Mouse (Mus musculus): ENCODE measurements around the gene Mybpc2. TPM values are rescaled to one million over a fixed set of nuclear protein-coding genes. Genes with fewer than 3 reads are reported as not detected.

Mybpc2 gene
- polyA plus RNA-seq, 1 experiment, result 4.7 TPM

DNA sequence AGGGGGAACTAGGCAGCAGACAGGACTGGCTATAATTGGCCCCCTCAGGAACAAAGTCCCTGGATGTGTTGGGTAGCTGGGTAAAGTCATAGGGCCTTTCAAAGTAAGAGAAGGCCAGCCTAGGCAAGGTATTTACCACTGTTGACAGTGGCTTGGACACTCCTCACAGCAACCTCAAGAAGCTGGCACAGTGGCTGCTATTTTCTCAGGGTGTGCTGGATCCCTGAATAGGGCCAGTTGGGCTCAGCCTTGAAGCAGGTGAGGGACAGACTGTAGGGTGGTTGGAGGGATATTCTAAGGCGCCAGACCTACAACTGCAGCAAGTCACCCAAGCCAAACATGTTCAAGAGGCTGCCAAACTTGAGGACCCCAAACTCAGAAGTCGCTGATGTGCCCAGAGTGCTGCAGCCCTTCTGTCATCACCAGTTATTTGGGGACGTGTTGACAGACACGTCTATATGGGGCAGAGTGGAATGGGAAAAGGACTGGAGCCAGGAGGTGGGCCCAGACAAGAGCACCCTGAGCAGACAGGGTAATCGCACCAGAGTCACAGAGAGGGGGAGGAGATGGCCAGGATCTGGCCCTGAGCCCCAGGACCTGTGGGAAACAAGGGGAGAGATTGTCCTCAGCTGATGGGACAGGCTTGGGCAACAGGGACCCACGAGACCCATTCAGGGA, 52.4 kb downstream of the Mybpc2 start:
- Histone ChIP-seq H3K4me3 (no peak overlapping the region), H3K4me2 (ENCODE audit: low read depth) (no peak overlapping the region), H3K79me2 (ENCODE audit: control insufficient read depth, insufficient read depth) (no peaks in the 10 kb centered on the region), H3K36me3 (ENCODE audit: control insufficient read depth, insufficient read depth) (no peaks in the 10 kb centered on the region), H3ac (ENCODE audit: control insufficient read depth, insufficient read length) (no peak overlapping the region), H3K27me3 (ENCODE audit: control insufficient read depth, insufficient read depth, insufficient read length) (no peaks in the 10 kb centered on the region)
- TF ChIP-seq MAX (IDR thresholded peaks at IDR 0.05; ENCODE audit: low read depth) (no peak), MYOD1 (IDR thresholded peaks at IDR 0.05; ENCODE audit: control insufficient read depth in 1 of 3, insufficient read length in 2 of 3, low read depth in 2 of 3) (peak in 1 of 3 experiments; percentile 68), POLR2A (IDR thresholded peaks at IDR 0.05; ENCODE audit: insufficient read length, low read depth) (no peak), POLR2AphosphoS2 (IDR thresholded peaks at IDR 0.05; ENCODE audit: insufficient read length, low read depth) (peak; percentile 82), MYOG (IDR thresholded peaks at IDR 0.05; ENCODE audit: control insufficient read depth in 1 of 3, insufficient read depth in 1 of 3, insufficient read length in 2 of 3, low read depth in 2 of 3) (peak in 1 of 3 experiments; percentile 51)

- Histone ChIP-seq H3K4me3 (no peak overlapping the region), H3ac (ENCODE audit: control insufficient read depth, insufficient read length) (no peak overlapping the region), H3K27me3 (ENCODE audit: control insufficient read depth, insufficient read depth, insufficient read length) (no peaks in the 10 kb centered on the region), H3K36me3 (ENCODE audit: control insufficient read depth, insufficient read depth) (no peaks in the 10 kb centered on the region), H3K79me2 (ENCODE audit: control insufficient read depth, insufficient read depth) (no peaks in the 10 kb centered on the region), H3K4me2 (ENCODE audit: low read depth) (peak overlapping the region; percentile 34)
- no peak for TF ChIP-seq E2F4 (IDR thresholded peaks at IDR 0.05; ENCODE audit: insufficient read depth)
- TF ChIP-seq POLR2AphosphoS2 (IDR thresholded peaks at IDR 0.05; ENCODE audit: insufficient read length, low read depth), result peak; percentile 60
- TF ChIP-seq REST (IDR thresholded peaks at IDR 0.05; ENCODE audit: insufficient read depth, insufficient read length), result no peak
- TF ChIP-seq TCF12 (IDR thresholded peaks at IDR 0.05; ENCODE audit: insufficient read depth, poor library complexity, severe bottlenecking), result no peak
- TF ChIP-seq TCF3 (IDR thresholded peaks at IDR 0.05; ENCODE audit: insufficient read length, low read depth), result no peak
- TF ChIP-seq CEBPB (IDR thresholded peaks at IDR 0.05; ENCODE audit: insufficient read depth, poor library complexity, severe bottlenecking), result no peak
- no peak for TF ChIP-seq MAX (IDR thresholded peaks at IDR 0.05; ENCODE audit: low read depth)
- no peak for TF ChIP-seq SRF (IDR thresholded peaks at IDR 0.05; ENCODE audit: control insufficient read depth, insufficient read length, low read depth)
- peak; percentile 38 for TF ChIP-seq POLR2A (IDR thresholded peaks at IDR 0.05; ENCODE audit: insufficient read length, low read depth)
- TF ChIP-seq USF1 (IDR thresholded peaks at IDR 0.05; ENCODE audit: low read depth), result no peak
- peak in 2 of 3 experiments; percentile 9 to 56 for TF ChIP-seq MYOD1 (IDR thresholded peaks at IDR 0.05; ENCODE audit: control insufficient read depth in 1 of 3, insufficient read length in 2 of 3, low read depth in 2 of 3)
- TF ChIP-seq MYOG (IDR thresholded peaks at IDR 0.05; ENCODE audit: control insufficient read depth in 1 of 3, insufficient read depth in 1 of 3, insufficient read length in 2 of 3, low read depth in 2 of 3), result peak in 1 of 3 experiments; percentile 67
These were observed 53.5 kb downstream of the Mybpc2 start for GRCm38 (mm10) chr7:44470696-44471612.

DNA sequence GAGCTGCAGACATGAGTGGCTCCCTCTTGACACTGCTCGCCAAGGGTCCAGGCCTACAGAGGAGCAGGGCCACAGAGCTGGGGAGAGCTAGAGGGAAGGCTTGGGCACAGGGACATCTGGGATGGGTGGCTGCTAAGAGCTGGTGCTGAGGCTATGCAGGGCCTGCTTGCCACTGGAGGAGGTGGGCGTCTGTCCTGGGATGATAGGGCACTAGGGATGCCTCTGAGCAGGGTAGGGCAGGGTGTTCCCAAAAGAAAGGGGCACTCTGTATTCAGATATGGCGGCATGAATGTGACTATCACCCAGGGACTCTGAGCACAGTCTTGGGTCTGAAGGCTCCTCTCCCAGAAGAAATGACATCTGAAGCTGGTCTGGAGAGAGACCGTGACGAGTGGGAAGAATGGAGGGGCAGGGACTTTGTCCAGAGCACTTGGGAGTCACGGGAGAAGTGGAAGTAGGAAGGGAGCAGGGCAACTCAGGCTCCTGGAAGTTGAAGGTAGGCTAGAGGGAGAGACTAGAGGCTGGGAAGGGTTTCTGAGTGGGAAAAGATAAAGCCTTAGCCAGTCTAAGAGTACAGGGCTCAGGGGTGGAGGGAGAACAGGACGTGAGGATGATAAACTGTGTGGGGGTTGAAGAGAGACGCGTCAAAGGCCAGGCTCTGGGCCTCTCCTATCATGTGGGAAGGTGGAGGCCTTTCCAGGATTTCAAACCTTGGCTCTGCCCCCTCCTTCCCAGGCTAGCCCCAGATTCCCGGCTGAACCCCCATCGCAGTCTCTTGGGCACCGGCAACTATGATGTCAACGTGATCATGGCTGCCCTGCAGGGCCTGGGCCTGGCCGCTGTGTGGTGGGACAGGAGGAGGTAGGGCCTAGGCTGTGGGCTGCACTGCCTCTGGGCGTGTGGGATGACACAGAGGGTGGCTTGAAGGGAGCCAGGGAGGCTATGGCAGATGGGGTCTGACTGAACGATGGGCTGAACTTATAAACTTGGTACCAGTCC, 54.5 kb downstream of the Mybpc2 start:
- no peak for TF ChIP-seq MYOG (IDR thresholded peaks at IDR 0.05; ENCODE audit: control insufficient read depth in 1 of 3, insufficient read depth in 1 of 3, insufficient read length in 2 of 3, low read depth in 2 of 3)
- peak; percentile 25 for TF ChIP-seq POLR2A (IDR thresholded peaks at IDR 0.05; ENCODE audit: insufficient read length, low read depth)
- peak; percentile 40 for TF ChIP-seq POLR2AphosphoS2 (IDR thresholded peaks at IDR 0.05; ENCODE audit: insufficient read length, low read depth)
- no peaks in the 10 kb centered on the region for H3K27me3 ChIP-seq (ENCODE audit: control insufficient read depth, insufficient read depth, insufficient read length)
- H3K79me2 ChIP-seq (ENCODE audit: control insufficient read depth, insufficient read depth), result no peaks in the 10 kb centered on the region
- H3ac ChIP-seq (ENCODE audit: control insufficient read depth, insufficient read length), result no peak overlapping the region
- H3K36me3 ChIP-seq (ENCODE audit: control insufficient read depth, insufficient read depth), result no peaks in the 10 kb centered on the region
- H3K4me2 ChIP-seq (ENCODE audit: low read depth), result peak overlapping the region; percentile 73
- peak overlapping the region; percentile 75 for H3K4me3 ChIP-seq

GRCm38 (mm10) chr7:44468644-44469285, 55.7 kb downstream of the Mybpc2 start:
- TF ChIP-seq CEBPB (IDR thresholded peaks at IDR 0.05; ENCODE audit: insufficient read depth, poor library complexity, severe bottlenecking) (no peak), USF1 (IDR thresholded peaks at IDR 0.05; ENCODE audit: low read depth) (no peak), TCF12 (IDR thresholded peaks at IDR 0.05; ENCODE audit: insufficient read depth, poor library complexity, severe bottlenecking) (no peak), TCF3 (IDR thresholded peaks at IDR 0.05; ENCODE audit: insufficient read length, low read depth) (no peak), SRF (IDR thresholded peaks at IDR 0.05; ENCODE audit: control insufficient read depth, insufficient read length, low read depth) (no peak), MYOD1 (IDR thresholded peaks at IDR 0.05; ENCODE audit: control insufficient read depth in 1 of 3, insufficient read length in 2 of 3, low read depth in 2 of 3) (peak in 2 of 3 experiments; percentile 29 to 65), MYOG (IDR thresholded peaks at IDR 0.05; ENCODE audit: control insufficient read depth in 1 of 3, insufficient read depth in 1 of 3, insufficient read length in 2 of 3, low read depth in 2 of 3) (peak in 2 of 3 experiments; percentile 63 to 78), MAX (IDR thresholded peaks at IDR 0.05; ENCODE audit: low read depth) (no peak), E2F4 (IDR thresholded peaks at IDR 0.05; ENCODE audit: insufficient read depth) (no peak), POLR2A (IDR thresholded peaks at IDR 0.05; ENCODE audit: insufficient read length, low read depth) (no peak), REST (IDR thresholded peaks at IDR 0.05; ENCODE audit: insufficient read depth, insufficient read length) (no peak), POLR2AphosphoS2 (IDR thresholded peaks at IDR 0.05; ENCODE audit: insufficient read length, low read depth) (peak; percentile 61)
- Histone ChIP-seq H3K79me2 (ENCODE audit: control insufficient read depth, insufficient read depth) (no peaks in the 10 kb centered on the region), H3K4me3 (peak overlapping the region; percentile 75), H3K4me2 (ENCODE audit: low read depth) (peak overlapping the region; percentile 73), H3K27me3 (ENCODE audit: control insufficient read depth, insufficient read depth, insufficient read length) (peaks cover 6% of the 10 kb centered on the region), H3K36me3 (ENCODE audit: control insufficient read depth, insufficient read depth) (no peaks in the 10 kb centered on the region), H3ac (ENCODE audit: control insufficient read depth, insufficient read length) (peak overlapping the region; percentile 1)
